Mouse (Mus musculus): Measurements from ENCODE around the gene Kctd21. TPM values are rescaled to one million over a fixed set of nuclear protein-coding genes. Genes with fewer than 3 reads are reported as not detected.

Kctd21 gene
- total and polyA plus RNA-seq, 3 experiments = 5.6 to 11.4 (median 7.3) TPM

DNA sequence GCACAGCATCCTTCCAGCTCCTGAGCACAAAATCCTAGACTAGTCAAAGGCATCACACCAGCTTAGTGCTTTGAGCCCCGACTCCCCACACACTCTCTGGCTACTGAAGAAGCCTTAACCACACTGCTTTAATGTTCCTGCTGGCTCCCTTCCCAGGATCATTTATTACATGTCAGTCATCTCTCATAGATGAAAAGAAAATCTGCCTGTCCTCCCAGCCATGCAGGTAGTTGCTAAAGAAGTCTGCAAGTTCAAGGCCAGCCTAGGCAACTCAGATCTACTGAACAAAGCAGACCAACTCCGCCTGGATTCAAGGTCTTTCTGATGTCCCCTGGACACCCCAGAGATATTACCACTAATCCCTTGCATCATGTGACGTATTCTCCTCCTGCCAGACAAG lies 14.4 kb upstream of the Kctd21 start:
- peak; percentile 66 for DNase-seq

DNA sequence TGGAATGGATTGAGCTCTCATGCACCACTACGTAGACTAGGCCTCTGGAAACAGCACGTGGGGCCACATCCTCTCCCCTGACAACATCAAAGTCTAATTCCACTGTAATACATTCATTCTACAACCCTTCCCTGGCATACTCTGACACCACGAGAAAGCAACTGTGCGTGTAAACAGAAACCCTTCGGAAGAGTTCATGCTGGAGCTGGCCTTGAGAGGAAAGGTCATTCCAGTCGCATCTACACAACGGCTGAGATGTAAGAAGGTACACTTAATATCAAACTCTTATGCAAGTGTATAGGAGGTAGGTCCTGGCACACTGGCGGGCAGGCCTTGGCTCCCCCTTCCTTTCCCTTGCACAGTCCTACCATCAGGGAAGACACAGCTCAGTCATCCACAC lies 7.8 kb upstream of the Kctd21 start:
- DNase-seq = no peak

DNA sequence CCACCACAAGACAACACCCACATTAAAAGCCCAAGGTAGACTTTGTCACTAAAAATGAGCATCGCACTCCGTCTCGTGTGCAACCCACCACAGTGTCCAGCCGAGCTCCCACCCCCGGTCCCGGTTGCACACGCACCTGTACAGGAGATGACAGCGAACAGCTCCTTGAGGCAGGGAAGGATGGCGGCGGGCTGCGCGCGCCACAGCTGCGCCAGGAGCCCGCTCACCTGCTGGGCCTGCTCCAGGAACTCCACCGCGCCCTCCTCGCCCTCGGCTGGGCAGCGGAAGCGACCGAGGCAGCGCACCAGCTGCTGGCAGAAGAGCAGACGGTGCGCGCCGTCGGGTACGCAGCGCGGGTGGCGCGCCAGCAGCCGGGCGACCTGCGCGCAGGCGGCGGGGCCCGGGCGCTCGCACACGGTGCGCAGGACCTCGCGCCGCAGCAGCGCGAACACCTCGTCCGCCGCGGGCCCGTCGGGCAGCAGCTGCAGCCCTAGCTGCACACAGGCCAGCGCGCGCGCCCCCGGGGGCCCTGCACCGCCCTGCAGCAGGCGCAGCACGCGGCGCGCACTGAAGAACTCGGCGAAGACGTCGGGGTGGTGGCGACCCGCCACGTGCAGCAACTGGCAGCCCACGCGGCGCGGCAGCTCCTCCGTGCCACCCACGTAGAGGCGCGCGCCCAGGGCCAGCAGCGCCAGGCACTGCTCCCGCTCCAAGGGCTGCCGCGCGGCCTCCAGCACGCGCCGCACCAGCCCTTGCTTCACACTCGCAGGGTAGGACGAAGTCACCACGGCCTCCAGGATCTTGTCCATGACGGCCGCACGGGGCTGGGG lies 6.8 kb upstream of the Kctd21 start:
- DNase-seq = no peak

DNA sequence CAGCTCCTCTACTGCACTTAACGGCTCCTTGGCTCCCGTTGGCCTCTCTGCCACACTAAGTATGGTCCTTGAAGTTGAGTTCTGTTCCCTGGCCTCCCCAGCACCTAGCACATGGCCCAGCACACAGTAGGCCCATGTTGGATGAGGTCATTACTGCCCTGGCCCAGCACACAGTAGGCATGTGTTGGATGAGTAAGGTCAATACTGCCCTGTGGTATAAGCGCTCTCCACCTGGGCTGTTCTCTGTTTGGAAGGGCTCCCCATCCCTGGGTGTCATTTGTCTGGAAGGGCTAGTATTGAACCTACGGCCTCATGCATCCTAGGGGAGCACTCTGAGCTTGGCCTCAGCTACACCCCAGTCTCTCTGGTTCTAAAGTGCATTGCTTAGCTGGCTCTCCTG lies 4.8 kb upstream of the Kctd21 start:
- no peak for DNase-seq

DNA sequence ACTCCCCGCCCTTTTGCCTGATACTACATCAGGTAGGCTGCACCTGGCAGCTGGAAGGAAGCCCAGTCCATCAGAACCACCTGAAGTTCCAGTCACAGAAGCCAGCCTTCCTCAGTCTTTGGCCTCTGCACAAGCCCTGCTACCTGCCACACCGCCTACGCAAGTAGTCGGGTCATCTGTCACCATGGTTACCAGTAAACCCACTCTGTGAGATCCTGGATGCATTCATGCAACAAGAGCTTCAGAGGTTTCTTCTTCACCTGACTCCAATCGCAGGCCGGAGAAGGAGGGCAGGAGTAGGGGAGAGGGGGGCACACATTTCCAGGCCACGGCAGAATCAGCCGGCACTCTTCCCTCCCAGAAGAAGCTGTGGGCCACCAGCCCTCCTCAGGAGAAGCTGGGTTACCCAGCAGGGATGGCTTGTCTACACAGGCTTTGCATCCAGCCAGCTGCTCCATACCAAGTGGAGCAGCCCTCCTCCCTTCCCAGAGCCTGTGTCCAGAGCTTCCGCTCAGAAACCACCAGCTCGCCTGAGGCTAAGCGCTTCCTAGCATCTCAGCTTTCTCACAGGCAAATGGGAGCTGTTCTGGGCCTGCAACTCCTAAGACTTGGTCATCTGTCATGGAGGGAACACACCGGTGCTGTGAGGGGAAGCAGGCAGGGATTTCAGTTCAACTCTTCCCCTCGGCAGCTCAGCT lies 3.1 kb upstream of the Kctd21 start:
- no peak for DNase-seq

DNA sequence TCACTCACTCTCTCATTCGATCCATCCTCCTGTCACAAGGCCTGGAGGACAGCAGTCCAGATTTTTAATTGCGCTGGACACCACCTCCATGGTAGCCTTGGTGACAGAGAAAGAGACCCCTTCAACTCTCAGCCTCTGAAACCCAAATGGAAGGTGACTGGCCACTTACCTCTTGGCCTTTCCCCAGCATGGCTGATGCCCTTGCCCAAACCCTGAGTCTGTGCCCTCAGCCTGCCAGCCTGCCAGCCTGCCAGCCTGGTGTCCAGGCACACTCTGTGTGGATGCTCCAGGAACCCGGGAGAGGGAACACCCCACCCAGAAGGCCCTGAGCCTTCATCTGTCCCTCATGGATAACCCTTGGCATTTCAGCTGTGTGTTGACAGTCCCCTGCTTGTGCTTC lies 2.5 kb upstream of the Kctd21 start:
- DNase-seq = no peak

DNA sequence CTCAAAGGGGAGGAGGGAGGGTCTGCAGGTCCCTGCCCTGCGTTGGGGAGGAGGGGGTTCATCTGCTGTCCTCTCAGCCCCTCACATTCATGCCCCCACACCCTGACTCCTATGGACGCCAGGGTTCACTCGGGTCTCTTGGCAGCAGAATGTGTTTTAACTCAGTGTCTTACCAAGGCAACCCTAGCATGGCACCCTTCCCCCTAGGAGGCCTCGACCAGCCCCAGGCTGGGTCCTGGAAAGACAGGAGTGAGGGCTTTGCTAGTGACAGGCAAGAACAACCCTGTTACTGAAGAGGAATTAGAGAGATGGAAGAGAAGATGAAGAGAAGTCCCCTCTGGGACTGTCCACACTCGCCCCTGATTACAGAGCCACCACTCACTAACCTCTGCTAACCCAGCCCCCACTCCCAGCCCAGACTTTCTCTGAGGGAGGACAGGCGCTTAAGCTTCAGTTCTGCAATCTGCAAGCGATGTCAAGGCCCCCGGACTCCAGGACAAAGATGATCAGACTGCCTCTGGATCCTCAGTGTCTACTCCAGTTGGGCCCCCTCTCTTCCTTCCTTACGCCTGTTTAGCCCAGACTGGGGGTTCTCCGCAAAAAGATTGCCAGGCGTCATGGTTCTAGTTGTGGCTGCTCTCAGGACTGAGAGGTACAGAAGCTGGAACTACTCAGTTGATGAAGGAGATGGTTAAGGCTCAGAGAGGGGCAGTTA lies 1.0 kb upstream of the Kctd21 start:
- DNase-seq = no peak

DNA sequence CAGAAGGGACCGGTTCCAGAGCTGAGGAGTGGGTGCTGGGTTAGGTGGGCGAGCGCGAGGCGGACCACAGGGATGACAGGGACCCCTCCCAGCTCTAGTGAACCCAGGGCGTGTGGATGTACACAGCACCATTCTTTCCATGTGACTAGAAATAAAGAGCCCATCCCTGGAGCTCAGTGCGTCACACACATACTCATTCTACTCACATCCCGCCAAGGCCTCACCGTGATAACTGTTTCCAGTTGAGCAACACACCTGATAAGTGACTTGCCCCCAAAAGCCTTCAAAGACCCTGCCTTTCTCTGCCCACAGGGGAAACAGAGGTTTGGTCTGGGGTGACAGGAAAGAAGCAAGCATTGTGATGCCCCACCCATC lies 527 bp downstream of the Kctd21 start:
- no peak for DNase-seq

DNA sequence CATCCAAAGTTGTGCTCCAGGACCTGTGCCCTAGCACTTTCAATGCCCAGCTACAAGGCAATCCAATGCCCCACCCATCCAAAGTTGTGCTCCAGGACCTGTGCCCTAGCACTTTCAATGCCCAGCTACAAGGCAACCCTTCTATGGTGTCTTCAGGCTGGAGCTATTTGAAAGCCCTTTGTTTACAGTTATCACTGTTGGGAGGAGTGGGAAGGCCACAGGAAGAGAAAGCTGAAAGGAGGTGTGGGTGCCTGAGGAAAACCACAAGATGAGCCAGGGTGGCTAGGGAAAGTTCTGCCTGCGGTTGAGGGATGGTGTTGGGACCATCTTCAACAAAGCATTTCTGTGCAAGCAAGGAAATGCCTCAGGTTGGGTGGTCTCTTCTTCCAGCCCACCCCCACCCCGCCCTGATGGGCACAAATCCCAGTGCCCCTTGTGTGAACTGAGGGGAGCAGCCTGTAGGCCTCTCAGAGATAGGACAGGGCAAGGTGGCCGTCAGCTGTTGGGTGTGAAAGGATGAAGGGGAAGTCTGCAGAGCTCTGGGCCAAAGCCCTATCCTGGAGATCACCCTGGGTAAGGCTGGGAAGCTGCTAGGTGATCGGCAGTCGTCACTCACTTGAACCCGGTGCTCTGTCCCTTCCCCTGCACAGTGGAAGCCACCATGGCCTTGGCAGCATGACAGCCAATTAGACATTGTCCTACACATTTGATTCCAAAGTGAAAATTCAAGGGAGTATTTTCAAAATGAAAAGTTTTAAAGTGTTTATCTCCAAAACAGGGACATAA lies 1.2 kb downstream of the Kctd21 start:
- no peak for DNase-seq

DNA sequence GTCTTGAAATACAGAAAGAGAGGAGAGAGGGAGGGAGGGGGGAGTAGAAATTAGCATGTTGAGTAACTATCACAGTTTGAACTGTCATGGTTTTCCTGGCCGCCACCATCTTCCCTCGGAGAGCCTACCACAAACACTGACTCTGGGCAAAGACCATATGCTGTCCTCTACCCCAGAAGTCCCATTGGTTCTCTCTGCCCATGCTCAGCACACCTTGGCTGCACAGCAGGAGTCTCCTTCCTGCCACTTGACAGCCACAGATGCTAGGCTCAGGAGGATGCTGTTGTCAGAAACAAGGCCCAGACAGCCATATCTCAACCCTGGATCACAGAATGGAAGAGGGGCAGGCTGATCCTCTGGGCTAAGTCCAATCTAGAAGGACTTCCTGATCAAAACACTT lies 2.3 kb downstream of the Kctd21 start:
- no peak for DNase-seq

DNA sequence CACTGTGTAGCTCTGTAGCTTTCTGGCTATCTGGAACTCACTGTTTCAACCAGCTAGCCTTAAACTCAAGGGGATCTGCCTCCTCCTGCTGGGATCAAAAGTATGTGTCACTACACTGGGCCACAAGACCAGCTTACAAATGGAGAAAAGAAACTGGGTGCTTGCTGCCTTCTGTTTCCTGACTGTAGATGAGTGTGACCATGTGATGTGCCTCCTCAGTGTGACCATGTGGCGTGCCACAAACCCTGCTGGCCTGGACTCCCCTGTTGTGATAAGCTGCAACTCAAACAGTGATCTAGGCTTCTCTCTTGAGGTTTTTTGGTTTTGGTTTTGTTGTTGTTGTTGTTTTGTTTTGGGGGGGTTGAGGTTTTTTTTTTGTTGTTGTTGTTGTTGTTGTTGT lies 4.6 kb downstream of the Kctd21 start:
- DNase-seq = no peak

DNA sequence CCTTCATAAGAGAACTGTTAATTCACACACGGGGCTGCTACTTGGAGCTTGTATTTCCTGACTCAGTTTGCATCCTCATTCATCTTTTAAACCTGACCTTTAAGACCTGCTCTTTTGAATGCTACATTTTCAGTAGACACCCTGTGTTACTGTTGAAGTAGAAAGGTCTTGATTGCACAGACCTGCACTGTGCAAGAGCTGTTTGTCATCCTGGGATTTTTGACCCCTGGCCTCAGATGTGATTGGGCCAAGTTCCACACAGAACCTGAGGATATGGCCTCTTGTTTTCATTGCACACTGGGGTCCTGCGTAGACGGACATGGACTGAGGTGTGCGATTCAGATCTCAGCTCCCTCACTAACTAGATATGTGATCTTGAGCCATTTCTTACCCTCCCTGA lies 6.5 kb downstream of the Kctd21 start:
- DNase-seq = no peak

DNA sequence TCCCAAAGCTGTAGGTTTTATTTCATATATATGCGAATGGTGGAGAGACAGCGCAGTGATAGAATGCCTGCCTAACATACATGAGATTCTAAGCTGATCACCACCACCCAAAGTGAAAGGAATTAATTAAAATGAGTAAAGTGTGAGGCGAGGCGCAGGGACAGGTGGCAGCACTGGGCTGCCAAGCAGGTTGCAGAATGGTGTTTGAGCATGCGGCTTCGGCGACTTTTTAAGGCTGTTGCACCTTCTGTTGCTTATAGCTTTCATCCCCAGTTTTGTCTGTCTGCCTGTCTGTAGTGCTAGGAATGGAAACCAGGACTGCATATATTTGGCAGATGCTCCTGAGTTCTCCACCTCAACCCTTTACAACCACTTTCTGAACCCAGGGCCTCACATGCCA lies 7.5 kb downstream of the Kctd21 start:
- no peak for DNase-seq

DNA sequence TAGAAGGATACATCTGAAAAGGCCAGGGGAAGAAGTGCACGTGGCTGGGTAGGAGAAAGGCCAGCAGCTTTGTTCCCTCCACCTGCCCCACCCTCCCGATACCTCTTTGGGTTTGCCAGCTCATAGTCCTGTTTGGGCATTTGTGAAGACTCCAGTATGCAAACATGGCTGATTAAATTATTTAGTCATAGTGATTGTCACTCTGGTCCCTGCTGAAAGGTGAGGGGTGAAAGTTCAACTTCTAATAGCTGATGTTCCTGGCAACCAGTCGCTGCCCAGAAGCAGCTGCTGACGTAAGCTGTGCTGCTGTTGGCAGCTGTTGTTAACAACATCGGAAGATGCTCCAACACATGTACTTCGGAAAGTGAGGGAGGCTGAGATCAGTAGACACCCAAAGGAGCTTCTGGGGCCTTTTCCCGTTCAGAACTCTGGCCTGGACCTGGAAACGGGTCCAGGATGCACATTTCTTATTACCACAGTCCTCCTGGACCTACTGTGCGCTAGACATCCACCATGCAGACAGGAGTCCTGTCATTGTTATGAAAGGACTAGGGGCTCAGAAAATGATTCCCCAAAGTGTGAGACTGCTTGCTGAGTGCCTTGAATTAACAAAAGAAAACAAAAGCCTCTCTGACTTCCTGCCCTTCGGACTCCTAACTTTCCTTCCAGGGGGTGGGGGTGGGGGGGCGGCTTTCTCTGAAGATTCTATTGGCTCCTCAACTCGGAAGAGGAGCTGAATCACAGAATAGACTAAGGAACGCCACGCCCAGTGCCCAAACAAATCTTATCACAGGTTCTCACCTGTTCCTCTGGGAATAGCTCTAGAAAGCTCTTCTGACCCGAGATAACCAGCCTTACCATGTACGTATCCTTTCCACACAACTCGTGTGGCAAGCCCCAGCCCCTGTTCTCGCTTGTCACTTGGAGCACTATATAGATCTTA lies 9.1 kb downstream of the Kctd21 start:
- no peak for DNase-seq

DNA sequence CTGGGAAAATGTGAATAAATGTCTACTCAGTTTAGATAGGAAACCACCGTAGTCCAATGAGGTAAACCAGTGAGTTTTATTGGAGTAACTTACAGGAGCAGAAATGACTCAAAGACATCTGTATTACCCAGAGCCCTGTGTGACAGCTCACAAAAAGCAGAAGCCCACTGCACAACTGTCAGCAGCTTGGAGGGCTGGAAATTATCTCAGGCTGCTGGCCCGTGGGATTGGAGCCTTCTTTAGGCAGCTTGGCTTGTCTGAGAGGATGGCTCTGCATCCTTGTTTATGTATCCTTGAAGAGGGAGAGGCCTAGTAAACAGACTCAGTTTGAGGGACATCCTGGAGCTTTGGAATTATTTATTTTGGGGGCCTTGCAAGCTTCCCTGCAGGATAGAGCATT lies 10.8 kb downstream of the Kctd21 start:
- DNase-seq = no peak

DNA sequence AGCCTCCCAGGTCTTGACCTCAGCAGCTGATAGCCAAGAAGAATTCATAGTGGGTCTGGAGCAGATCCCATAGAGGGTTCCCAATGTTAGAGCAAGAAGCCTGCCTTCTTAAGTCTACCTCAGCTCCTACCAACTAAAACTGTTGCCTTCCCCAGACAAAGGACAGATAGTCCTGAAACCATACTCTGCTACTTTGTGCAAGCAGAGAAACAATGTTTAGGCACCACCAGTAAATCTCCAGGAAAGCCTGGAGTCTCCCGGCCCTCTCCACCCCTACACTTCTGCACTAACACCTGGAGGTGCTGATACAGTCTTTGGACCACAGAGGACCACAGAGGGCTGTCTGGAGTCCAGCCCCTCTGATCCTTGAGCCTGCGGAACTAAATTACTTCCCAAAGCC lies 12.5 kb downstream of the Kctd21 start:
- DNase-seq = no peak

DNA sequence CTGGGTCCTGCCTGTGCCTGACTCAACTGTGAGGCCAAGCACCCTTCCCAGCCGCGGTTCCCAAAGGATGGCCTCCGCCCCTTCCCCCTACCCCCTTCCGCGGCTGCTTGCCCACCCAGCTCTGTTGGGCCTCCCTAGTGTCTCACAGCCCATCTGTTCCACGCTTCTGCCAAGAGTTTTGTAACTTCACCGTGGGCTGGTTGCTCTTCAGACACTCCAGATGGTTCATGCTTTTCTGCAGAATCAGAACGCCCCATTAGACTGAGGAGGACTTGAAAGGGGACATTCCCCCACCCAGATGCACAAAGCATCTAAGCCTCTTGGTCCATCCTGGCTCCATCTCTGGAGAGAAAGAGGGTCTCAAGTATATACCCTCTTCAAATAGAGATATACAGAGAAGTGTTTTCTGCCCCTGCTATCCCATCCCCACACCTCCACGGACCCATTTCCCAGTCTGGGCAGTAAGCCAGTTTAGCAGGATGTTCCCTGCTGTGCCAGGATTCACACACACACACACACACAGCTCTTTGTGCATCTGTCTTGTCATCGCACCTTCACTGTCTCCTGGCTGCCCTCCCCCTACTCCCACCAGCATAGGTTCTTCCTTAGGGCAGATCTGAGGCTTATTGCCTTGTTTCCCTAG lies 13.2 kb downstream of the Kctd21 start:
- no peak for DNase-seq

DNA sequence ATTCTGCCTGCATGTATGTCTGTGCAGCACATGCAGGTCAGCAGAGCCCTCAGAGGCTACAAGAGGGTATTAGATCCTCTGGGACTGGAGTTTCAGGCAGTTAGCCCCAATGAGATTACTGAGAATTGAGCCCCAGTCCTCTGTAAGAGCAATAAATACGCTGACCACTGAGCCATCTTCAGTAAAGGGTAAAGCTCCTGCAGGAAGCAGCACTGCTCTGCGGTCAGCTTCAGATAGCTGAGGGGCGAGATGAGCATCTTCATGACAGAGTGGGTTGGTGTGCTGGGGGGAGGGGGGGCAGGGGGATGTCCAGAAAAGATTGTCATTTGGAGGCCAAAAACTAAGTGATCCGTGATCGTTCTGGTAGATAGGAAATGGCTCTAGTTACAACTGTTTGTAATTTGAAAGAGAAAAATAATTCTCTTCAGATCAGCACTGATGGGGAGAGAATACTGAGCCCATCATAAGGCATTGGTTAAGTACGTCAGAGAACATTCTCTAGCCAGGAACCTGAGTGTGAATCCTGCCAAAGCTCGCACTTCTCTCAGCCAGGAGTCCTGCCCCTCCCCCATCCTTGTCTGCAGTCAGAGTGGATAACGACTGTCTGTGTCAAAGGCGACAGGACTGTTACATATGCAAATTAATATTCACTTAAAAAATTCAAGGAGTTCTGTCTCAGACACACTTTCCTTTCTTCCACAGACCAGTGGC lies 14.1 kb downstream of the Kctd21 start:
- DNase-seq = no peak

DNA sequence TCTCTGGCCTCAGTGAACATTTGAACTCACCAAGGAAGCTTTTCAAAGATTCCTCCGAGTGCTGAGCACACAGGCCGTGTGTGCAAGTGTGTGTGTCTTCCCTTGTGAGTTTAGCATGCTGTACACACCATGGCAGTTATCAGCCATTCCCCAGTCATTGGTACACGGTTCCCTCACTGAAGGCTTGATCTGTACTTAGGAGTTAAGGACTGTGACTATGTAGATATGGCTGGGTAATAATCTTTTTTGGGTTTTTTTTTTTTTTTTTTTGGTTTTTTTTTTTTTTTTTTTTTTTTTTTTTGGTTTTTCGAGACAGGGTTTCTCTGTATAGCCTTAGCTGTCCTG lies 14.7 kb downstream of the Kctd21 start:
- no peak for DNase-seq

DNA sequence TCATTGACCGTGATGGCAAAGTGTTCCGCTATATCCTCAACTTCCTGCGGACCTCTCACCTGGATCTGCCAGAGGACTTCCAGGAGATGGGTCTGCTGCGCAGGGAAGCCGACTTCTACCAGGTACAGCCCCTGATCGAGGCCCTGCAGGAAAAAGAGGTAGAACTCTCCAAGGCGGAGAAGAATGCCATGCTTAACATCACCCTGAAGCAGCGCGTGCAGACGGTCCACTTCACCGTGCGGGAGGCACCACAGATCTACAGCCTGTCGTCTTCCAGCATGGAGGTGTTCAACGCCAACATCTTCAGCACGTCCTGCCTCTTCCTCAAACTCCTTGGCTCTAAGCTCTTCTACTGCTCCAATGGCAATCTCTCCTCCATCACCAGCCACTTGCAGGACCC lies 15.3 kb downstream of the Kctd21 start:
- DNase-seq = no peak
